Mouse (Mus musculus) gastrocnemius, postnatal 14 days (tissue): ENCODE results near the gene Glrb. TPM values are rescaled to one million over a fixed set of nuclear protein-coding genes. Genes with fewer than 3 reads are reported as not detected.

Source experiments
- DNase-seq: peaks from one replicate; pipeline ENCODE4 v3.0.0; 2021; ENCODE audit warnings: mixed read lengths
- intact Hi-C: fragments of 180-260 bp; cut with DNase I; formaldehyde crosslinking; loops from one replicate; pipeline ENCODE4 v1.15.1; 2025; ENCODE audit warnings: low total_unique reads
- long read RNA-seq, 2 experiments: library from polyadenylated mRNA; stranded (forward); transcript quantifications; one replicate each; pipeline ENCODE4 v2.0.0; 2021
- total RNA-seq, 2 experiments: library from RNA; stranded (reverse); gene quantifications; 2 replicates each; pipeline ENCODE4 v1.2.3; 2021

The Glrb gene
- total RNA-seq, result under 1 TPM; 0.24 to 0.47 TPM
- long read RNA-seq, experiment 1, result 0 reads
- long read RNA-seq, experiment 2, partial matches to known transcripts, result 0 of 1 reads
- long read RNA-seq, experiment 2, other reads (novel, unspliced or antisense), result 0 of 1 reads

DNA sequence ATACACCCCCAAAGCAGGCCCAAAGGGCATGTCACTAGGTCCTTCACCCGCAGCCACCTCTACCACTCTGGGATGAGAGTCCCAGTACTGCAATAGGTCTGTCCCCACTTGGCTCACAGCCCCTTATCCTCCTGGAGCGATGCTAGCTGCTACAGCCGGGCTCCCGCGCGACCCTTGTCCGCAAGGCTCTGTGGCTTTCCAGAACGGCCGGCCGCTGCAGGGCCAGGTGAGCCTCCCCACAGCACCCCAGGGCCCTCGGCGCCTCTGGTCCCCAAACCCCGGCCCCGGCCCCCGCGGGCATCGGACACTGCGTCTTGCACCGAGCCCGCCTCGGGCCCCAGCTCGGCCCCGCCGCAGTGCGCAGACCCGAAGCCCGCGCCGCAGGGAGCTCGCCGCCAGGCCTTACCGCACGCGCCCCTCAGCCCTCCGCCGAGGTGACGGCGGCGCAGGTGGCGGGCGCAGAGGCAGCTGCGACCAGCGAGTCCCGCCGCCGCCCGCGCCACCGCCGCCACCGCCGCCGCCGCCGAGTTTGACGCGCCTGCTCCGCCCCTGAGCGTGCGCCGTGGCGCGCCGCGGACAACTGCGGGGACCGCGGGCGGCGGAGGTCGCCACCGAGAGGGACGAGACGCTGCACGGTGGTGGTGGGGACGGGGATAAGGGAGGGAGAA is at the start of gene Glrb:
TSS of gene Glrb (minus strand) at position 550 of the 668 bp plus-strand sequence.
- peak; percentile 11 for DNase-seq
- intact Hi-C loops, result no loop called here

DNA sequence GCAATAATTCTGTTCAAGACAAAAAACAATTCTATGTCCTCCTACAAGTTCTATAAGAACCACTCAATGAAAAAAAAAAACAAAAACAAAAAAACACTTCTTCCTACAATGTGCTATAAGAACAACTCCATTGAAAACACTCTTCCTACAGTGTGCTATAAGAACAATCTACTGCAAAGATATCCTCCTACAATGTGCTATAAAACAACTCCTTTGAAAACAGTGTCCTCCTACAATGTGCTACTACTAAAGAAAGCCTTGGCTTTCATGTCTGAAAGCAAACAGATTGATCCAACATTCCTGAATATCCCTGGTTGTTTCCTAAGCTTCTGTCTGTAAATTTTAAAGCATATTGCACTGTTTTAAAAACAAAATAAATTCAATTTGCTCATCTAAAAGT is 46.5 kb upstream of the Glrb start:
- intact Hi-C loops, result loop anchor here (5.0 kb wide), 2 partner anchors 822 to 967 kb away; no protein-coding TSS in a partner anchor
- DNase-seq, result no peak

DNA sequence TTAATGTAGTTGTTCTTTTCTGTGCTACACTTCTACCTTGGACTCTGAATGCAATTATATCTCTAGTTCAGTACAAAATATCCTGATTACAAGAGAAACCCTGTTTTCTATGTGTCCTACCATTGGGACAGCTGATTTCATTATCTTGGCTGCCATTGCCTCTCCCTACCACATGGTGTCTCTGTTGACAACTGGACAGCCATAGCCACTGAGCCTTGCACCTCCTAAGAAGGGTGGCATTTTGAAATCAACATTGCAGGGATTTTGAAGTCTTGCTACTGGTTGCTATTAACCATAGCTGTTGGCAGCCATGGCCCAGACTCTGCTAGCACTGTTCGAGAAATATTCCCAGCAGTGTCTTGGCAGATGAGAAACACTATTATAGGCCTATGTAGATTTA is 45.1 kb upstream of the Glrb start:
- intact Hi-C loops, result loop anchor here (5.0 kb wide), 2 partner anchors 824 to 969 kb away; no protein-coding TSS in a partner anchor
- DNase-seq, result peak; percentile 28

DNA sequence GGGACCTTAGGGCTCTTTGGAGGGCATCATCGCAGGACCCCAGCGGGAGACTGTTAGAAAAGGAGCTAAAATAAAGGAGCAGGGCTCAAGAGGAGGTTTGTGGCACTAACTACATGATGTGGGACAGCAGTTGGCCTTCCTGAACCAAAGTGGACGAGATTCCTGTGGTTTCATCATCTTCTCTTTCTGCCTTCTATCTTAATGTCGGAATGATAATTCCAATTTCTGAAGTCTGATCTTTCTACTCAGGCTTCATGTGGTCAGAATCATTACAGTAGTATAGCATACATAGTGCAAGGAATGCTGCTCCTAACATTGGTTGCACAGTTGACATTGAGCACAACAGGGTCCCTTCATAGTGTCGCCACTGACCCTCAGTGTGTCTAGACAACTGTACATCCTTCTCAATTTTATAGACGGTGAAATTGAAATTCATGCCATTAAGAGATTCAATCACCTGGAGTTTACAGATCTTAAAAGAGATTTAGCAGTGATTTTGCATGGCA is 372 bp upstream of the Glrb start:
- intact Hi-C loops, result no loop called here

DNA sequence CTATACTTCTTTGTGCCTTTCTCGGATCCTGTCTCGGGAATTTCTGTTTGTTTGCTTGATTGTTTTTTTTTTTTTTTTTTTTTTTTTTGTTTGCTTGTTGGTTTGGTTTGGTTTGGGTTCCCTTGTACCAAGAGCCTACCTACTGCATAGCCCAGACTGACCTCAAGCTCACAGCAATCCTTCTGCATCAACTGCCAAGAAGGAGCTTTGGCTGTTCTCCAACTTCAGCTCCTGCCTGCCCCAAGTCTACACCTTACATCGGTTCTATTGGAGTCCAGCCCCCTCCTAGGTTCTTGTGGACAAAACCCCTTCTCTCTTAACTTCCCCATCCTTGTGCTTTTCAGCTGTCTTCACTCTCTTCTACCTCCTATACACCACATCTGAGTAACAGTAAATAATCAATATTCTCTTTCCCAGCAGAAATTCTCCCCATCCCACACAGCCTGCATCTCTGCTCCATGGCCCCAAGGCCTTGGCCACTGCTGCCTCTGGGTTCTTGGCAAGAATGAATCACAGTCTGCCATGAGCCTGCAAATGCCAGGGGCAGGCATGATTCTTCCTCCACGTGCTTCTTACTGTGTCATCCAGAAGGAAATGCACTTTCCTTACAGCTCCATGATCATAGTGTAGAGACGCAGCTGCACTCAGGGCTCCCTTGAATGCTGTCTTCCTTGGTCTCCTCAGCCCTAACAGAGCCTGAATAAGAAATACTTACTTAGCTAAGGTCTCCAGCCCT is 18.5 kb downstream of the Glrb start:
- no peak for DNase-seq
- intact Hi-C loops, result no loop called here

More for the DNA sequence above, 372 bp upstream of the Glrb start:
- no peak for DNase-seq

DNA sequence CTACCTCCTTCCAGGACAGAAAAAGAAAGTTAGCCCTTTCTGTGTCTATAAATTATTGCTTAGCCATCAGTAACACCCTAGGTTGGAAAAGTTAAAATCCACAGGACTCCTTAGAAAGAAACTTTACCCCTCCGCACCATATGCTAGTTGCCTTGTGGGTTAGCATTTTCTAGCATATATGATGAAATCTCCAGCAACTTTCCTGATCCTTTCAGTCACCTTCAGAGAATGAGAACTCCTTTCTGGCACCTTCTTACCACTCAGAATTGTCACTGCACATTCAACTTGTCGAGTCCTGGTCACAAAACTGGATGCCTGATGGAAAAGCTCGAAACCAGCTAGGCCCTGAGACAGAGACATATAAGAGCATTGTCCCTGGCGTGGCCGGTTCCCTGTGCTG is 19.1 kb downstream of the Glrb start:
- DNase-seq, result no peak
- intact Hi-C loops, result no loop called here

DNA sequence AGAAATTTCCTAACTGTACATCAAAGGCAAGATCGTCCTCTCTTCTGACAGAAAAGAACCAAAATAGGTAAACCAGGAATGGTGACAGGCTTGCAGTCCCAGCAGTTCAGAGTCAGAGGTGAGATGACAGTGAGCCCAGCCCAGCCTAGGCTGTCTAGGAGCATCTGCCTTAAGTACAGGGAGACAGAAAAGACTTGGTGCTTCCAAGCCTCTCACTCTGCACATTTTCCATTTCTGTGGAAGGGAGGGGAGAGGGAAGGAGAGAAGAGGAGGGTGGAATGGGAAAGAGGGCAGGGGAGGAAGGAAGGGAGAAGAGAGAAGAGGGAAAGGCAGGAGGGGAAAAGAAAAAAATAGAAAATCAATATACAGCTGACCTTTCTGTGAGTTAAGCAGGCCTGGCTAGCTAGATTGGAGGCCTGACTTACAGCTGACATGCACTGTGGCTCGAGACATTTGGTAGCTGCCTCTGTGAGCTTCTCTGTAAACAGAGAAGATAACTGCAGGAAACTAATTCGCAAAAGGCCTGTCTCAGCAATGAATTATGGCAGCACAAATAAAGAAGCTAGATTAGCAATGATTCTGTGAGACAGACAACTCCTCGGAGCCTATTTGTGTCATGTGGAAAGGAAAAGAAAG is 20.3 kb downstream of the Glrb start:
- intact Hi-C loops, result no loop called here
- DNase-seq, result no peak

DNA sequence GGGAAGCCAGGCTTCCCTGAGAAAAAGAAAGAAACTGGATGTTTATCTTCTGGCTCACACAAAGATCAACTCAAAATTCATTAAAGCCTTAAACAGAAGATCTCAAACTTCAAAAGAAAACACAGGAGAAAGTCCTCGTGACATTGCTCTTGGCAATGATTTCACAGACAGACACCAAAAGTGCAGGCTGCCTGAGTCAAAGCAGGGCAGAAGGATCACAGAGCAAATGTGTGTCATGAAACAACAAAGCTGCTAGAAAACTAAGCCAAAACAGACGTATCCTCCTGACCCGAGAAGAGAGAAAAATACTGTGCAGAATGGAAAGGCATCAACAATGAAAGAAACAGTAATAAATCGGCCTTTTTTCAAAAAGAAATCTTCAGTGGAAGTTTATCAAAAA is 22.4 kb downstream of the Glrb start:
- intact Hi-C loops, result no loop called here

DNA sequence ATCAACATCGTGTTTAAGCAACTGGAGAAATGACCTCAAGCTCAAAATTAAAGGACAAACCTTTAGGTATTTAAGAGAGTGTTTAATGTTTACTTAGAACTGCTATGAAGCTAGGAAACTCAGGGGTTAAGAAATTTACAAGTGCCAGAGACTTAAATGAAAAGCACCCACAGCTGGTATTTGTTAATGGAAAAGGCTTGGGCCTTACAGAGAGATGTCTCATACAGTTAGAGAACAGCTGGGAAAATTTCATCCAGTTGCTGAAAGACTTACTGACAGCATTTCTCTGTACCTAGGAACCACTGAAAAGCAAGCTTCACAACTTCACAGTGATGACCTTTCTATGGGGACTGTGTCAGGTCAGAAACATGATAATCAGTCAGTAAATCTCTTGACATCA is 28.3 kb downstream of the Glrb start:
- intact Hi-C loops, result no loop called here
- DNase-seq, result no peak

More for the DNA sequence above, 22.4 kb downstream of the Glrb start:
- no peak for DNase-seq

DNA sequence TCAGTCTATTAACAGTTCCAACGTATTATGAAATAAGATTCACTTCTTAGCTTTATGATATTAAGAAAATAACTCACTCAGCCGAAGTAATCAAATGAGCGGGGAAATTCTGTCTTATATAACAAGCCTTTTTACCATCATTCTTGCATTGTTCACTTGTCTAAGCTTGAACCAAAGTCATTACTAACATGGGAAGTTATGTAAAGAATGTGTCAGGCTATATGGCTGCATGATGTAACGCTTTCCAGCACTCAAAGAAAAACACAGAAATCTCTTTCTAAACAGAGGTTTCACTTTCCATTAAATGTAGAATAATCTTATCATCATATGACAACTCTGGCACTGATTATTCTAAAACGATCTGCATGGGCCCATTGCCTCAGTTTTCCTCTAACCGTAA is 29.9 kb downstream of the Glrb start:
- intact Hi-C loops, result no loop called here
- DNase-seq, result no peak

DNA sequence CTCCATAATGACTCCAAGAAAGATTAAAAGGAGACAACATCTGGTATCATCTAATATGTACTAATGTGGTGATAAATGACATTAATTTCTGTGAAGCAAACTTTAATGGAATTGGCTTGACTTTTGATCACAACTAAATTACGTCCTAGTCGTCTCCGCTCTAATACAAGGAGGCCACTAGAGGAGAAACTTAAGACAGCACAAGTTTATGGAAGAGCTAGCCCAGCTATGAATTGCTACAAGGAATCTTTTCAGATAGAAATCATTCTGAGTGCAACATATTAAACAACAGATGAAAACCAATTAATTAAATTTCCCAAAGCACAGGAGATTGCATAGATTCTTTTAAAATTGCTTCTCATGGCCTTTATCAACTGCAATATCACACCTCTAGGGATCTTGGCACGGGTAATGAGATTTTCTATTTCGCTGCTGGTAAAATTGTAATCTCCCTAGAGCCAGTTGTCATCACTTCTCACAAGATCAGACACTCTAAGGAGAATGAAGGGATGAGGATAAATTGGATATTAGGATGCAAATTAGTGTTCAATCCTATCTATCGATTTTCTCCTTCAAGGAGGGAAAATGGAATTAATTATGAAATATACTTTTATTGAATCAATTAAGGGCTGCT is 32.7 kb downstream of the Glrb start:
- intact Hi-C loops, result no loop called here

DNA sequence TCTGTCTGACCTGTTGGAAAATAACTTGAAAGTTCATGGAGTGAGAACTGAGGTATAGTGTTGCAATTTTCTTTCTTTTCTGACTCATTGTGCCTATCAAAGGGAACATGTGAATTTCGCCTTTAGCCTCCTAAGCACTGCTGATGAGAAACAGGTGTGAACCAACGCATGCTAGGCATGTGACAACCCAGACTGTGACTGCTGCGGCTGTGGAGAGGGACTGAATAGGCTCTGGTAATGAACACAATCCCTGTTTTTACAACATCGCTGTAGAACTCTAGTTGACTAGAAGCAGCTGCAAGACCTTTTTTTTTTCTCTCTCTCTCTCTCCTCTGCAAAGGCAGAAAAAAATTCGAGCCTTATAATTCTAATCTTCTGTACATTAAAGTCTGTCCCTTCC is 34.9 kb downstream of the Glrb start:
- intact Hi-C loops, result no loop called here
- DNase-seq, result no peak

More for the DNA sequence above, 32.7 kb downstream of the Glrb start:
- DNase-seq, result no peak

DNA sequence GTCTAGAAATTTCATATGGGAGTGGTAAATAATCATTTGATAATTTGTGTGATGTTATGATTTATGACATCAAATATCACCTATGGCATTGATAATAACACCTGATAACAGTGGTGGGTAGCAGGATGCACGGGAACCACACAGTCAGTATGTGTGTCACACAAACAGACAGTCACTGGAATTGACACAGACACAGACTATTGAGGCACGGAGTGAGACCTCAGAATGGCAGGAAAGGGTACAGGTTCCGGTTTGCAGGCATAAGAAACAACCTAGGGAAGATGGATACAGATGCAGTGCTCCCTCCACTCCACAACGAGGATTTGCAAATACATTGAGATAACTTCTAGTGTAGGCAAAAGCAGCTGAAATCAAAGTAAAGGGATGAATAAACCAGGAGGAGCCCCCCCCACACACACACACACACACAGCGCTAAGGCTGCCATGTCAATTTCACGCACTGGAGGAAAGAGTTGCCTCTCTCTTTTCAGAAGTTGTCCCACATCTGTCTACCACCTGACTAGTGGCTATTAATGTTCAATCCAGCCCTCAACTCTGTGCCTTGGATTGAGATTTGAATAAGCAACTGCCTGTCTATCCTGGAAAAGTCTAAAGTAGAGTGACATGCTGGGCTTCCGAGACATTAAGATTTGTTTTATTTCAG is 38.6 kb downstream of the Glrb start:
- DNase-seq, result no peak
- intact Hi-C loops, result no loop called here

DNA sequence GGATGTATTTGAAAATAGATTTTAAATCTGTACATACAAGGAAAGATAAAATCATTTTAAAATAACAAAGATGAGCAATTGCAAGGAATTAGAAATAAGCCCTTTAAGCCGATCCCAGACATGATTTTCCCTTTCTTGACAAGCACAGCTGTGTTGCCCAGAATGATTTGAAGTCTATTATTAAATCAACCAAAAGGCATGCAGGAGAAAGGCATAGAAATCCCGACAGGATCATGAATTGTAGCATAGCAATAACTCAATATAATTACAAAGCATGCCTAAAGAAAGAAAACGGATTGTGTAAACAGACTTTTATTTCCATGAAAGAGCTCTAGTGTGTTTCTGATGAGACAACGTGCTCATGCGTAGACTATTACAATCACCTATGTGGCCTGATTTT is 39.4 kb downstream of the Glrb start:
- DNase-seq, result no peak
- intact Hi-C loops, result no loop called here

DNA sequence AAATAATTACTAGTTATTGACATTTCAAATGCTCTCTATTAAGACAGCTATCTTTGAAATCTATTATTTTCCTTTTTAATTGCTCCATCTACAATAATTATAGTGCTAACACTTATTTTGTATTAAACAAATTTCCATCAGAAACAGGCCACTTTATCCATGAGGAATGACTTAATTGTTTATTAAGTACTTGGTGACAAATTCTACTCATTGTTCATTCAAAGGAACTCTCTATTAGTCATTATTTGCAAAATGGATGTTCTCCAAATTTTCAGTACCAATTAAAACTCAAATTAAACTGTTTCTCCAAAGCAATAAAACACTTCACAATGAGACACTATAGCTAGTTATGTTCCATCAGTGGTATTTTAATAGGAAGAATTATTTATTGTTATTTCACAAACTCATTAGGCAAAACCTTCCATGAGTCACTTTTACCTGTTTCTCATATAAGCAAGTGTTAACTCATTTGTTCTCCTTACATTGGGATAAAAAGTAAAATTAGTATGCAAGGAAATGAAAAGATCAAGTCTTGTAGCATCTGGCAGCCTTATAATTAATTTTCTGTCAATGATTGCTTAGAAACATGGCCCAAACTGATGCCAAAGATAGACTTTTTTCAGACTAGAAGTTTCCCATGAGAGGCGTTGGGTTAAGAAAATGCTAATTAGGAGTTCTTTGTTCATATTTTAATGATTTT is 41.8 kb downstream of the Glrb start:
- DNase-seq, result no peak
- intact Hi-C loops, result no loop called here

DNA sequence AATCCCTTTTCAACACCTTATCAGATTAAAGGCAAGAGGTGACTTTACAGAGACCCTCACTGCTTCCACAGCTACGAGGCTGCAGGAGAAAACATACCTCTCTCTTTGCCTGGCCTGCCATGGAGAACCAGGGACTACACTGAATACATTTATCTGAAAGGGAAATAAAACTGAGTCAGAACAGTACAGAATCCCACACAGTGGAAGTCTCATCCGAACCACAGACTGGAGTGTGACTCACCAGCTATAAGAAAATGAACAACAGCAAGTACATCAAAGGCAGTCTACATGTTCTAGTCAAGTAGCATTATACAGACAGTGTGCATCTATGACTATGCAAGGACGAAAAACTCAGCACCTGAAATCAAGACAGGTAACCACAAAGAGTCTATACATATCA is 46.1 kb downstream of the Glrb start:
- no peak for DNase-seq
- intact Hi-C loops, result no loop called here

DNA sequence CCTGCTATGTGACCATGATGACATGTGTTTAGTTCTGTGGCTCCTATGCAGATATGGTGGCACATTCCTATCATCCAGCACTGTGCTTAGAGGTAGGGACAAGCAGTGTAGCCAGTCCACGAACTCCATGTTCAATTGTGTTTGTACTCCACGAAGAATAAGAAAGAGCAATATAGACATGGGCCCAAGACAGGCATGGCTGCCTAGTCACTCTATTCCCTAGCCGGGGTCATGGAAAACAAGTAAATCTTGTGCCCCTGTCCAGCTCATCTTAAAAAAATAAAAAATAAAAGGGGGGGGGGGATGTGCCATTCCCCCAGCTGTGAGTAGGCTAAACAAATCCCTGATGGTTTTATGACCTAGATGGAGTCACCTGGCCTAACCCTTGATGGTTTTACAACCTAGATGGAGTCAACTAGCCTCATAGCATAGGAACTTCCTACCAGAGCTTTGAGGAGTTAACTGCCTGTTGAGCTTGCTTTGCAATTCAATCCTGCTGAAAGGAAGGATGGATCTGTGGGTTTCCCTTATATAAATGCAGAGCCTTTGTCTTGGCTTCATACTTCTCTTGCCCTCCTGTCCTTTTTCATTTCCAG is 60.5 kb downstream of the Glrb start:
- intact Hi-C loops, result no loop called here

DNA sequence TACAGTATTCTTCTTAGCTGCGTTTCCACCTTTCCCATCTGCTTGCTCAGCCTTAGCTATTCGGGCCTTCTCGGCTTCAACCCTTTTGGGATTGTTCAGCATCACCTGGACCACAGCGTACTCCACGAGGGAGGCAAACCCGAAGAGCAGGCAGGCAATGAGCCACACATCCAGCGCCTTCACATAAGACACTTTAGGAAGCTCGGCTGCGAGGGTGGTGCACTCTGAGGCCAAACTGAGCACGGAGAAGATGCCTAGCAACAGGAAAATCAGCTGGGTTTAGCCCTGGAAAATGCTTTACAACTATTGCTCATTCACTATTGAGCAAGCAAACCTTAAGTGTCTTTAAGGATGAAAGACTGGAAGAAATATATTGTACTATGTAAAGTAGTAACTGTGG is 62.5 kb downstream of the Glrb start:
- no peak for DNase-seq
- intact Hi-C loops, result no loop called here

More for the DNA sequence above, 60.5 kb downstream of the Glrb start:
- no peak for DNase-seq
